Mouse (Mus musculus) neural tube, postnatal 0 days (tissue): ENCODE results near the gene Arhgap21. TPM values are rescaled to one million over a fixed set of nuclear protein-coding genes. Genes with fewer than 3 reads are reported as not detected.

Experiments
- polyA plus RNA-seq: library from polyadenylated mRNA; unstranded; fragments of >200 nt; fragmentation: Nextera tagmentation; extraction: Ambion mirVana; gene quantifications from 2 replicates; pipeline ENCODE4 v1.2.1, GENCODE M21; 2015

Gene Arhgap21
- polyA plus RNA-seq, result 28.9 and 29.1 TPM in 2 replicates

DNA sequence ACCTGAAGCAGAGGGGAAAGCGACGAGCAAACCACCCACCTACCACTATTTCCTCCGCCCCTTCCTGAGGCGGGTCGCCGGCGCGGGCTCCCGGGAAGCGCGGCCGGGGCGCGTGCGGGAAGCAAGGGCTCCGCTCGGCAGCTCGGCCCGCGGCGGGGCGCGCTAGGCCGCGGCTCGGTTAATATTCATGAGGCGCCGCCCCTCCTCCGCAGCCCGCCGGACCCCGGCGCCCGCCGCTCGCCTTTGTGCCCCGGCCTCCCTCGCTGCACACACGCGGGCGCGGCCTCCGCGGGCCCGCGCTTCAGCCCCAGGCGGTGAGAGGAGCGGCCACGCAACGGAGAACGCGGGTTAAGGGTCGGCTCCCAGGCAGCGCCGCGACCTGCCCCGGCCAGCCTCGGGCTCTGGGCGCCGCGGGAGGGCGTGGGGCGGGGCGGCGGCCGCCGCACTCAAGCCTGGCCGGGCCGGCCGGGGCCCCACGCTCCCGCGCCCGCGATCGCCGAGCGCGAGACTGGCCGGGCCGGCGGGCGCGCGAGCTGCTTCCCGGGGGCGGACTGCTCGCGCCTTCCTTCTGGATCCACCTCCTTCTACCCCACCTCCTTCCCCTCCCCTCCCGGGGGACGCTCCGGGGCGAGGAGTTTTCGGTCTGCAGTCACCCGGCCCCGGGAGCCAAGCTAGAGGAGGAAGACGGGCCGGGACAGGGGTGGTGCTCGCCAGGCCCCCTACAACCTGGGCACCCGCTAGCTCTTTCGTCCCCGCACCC is at the start of gene Arhgap21:
Gene Arhgap21, minus strand, starts transcription at position 441 of the 760 bp plus-strand sequence.

Other genes with a start within 250 kb of the Arhgap21 start
- gene Enkur, start 236.5 kb upstream of the Arhgap21 start, polyA plus RNA-seq, result 3.5 and 3.7 TPM in 2 replicates
- gene Thnsl1, start 236.8 kb upstream of the Arhgap21 start, polyA plus RNA-seq, result 15.7 and 17.6 TPM in 2 replicates